10 mouse cellular contexts compared by ENCODE assay signal in the genomic region with DNA sequence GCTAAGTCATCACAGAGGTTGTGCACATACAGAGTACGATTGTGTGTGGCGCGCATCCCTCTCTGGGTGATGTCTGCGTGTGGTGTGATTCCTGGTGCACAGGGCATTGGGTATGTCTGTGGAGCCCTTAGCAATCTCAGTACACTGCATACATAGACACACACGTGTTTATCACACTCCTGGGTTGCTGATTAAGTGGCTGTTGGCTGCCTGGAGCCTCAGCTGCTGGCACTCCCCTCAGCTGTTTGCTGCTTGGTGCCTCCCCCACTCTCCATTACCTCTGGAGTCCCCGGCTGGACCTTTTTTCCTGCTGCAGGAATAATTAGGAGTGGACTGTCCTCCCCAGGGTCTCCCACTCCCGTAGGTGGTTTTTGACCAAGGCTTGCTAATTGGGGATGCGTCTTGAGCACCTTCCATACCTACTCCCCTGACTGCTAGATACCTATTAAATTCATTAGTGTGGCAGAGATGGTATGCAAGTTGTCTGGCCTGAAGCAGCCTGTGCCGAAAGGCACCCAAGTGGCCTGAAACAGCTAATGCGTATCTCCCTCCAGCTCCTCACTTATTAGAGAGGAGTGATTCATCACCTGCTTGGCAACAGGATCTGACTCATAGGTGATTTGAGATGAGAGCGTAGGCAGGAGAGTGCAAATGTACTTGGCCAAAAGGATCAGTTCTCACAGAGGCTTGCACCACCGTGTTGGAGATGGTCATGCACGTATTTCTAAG. TPM values are rescaled to one million over a fixed set of nuclear protein-coding genes. Genes with fewer than 3 reads are reported as not detected.
DNase-seq lines count a peak whose midpoint lies in the region; ATAC-seq lines count a peak whose summit lies in the region.
"Had no signal": no experiment of that assay in that cellular context is flagged by ENCODE, and none has a peak within 500 bp of the region (broad histone marks: within the 10 kb centered on the region; RNA-seq: fewer than 3 reads in every experiment).

No protein-coding gene starts in this region.

- DNase-seq in adrenal gland, adult 2 months = peak; percentile 59
- DNase-seq in adrenal gland, adult 18-20 months (ENCODE audit: low spot score in 2 of 2) = no peak
- peak; percentile 18 for DNase-seq in limb, embryonic 11.5 days (ENCODE audit: low spot score)
- DNase-seq in limb, embryonic 10.5 days (ENCODE audit: low spot score) = no peak
- no peak for DNase-seq in hindbrain, embryonic 14.5 days (ENCODE audit: low spot score)
- DNase-seq in gastrocnemius, adult 18-20 months (ENCODE audit: low spot score) = no peak
- DNase-seq in spleen, postnatal 4 days (ENCODE audit: low spot score in 2 of 2) = no peak
- DNase-seq: cerebellum, postnatal 36 days; right cerebral cortex, postnatal 25 days had no signal

- WGBS in limb, embryonic 11.5 days = 88% methylated on average over 13 of the region's 13 CpGs
- WGBS in limb, embryonic 10.5 days = 92% methylated on average over 13 of the region's 13 CpGs
- WGBS in hindbrain, embryonic 14.5 days = 72% methylated on average over 13 of the region's 13 CpGs
- 58% methylated on average over 13 of the region's 13 CpGs for WGBS in neural tube, embryonic 15.5 days

- H3K4me1 ChIP-seq in limb, embryonic 11.5 days (ENCODE audit: control insufficient read depth, insufficient read depth, low read length) = no peaks in the 10 kb centered on the region
- peaks cover 8% of the 10 kb centered on the region; the same call in 1 of the 2 replicates for H3K4me1 ChIP-seq in limb, embryonic 10.5 days
- peaks cover 22% of the 10 kb centered on the region for H3K4me1 ChIP-seq in hindbrain, embryonic 14.5 days (replicated peaks; ENCODE audit: control insufficient read depth, insufficient read depth, low read length)
- H3K4me1 ChIP-seq in neural tube, embryonic 15.5 days = peaks cover 39% of the 10 kb centered on the region

- H3K9ac ChIP-seq in limb, embryonic 11.5 days (ENCODE audit: low read length) = no peak overlapping the region
- H3K9ac ChIP-seq in hindbrain, embryonic 14.5 days = no peak overlapping the region
- H3K9ac ChIP-seq in neural tube, embryonic 15.5 days (replicated peaks) = no peak overlapping the region

- no peaks in the 10 kb centered on the region for H3K27me3 ChIP-seq in limb, embryonic 11.5 days (ENCODE audit: control insufficient read depth, insufficient read depth, low read length)
- H3K27me3 ChIP-seq in limb, embryonic 10.5 days (ENCODE audit: low read depth, poor library complexity, severe bottlenecking) = no peaks in the 10 kb centered on the region
- H3K27me3 ChIP-seq in hindbrain, embryonic 14.5 days (ENCODE audit: control insufficient read depth, insufficient read depth, low read length) = no peaks in the 10 kb centered on the region
- H3K27me3 ChIP-seq in neural tube, embryonic 15.5 days (replicated peaks) = no peaks in the 10 kb centered on the region

- no peaks in the 10 kb centered on the region for H3K9me3 ChIP-seq in limb, embryonic 11.5 days (ENCODE audit: control insufficient read depth, low read length)
- H3K9me3 ChIP-seq in limb, embryonic 10.5 days (replicated peaks) = no peaks in the 10 kb centered on the region
- no peaks in the 10 kb centered on the region for H3K9me3 ChIP-seq in hindbrain, embryonic 14.5 days (ENCODE audit: control insufficient read depth, low read length)
- H3K9me3 ChIP-seq in neural tube, embryonic 15.5 days (replicated peaks) = no peaks in the 10 kb centered on the region

- H3K4me3 ChIP-seq in limb, embryonic 11.5 days (ENCODE audit: low read depth, low read length) = no peak overlapping the region
- H3K4me3 ChIP-seq in limb, embryonic 10.5 days = no peak overlapping the region
- H3K4me3 ChIP-seq in hindbrain, embryonic 14.5 days (replicated peaks; ENCODE audit: low read length) = no peak overlapping the region
- H3K4me3 ChIP-seq in neural tube, embryonic 15.5 days (replicated peaks) = no peak overlapping the region

- H3K4me2 ChIP-seq in limb, embryonic 11.5 days (ENCODE audit: low read depth, severe bottlenecking) = no peak overlapping the region
- H3K4me2 ChIP-seq in hindbrain, embryonic 14.5 days (replicated peaks) = no peak overlapping the region
- no peak overlapping the region for H3K4me2 ChIP-seq in neural tube, embryonic 15.5 days

- no peak overlapping the region for H3K27ac ChIP-seq in limb, embryonic 11.5 days (replicated peaks; ENCODE audit: low read depth, low read length)
- H3K27ac ChIP-seq in limb, embryonic 10.5 days = no peak overlapping the region
- H3K27ac ChIP-seq in hindbrain, embryonic 14.5 days = 0 out of 2 replicates have a peak overlapping the region, but pooled peaks have one; percentile 10
- H3K27ac ChIP-seq in neural tube, embryonic 15.5 days (replicated peaks) = no peak overlapping the region

- H3K36me3 ChIP-seq in limb, embryonic 11.5 days (ENCODE audit: control insufficient read depth, insufficient read depth, low read length) = peaks cover 2% of the 10 kb centered on the region; the same call in 1 of the 2 replicates
- peaks cover 56% of the 10 kb centered on the region for H3K36me3 ChIP-seq in limb, embryonic 10.5 days
- H3K36me3 ChIP-seq in hindbrain, embryonic 14.5 days (replicated peaks; ENCODE audit: control insufficient read depth, insufficient read depth) = peaks cover 27% of the 10 kb centered on the region
- peaks cover 16% of the 10 kb centered on the region for H3K36me3 ChIP-seq in neural tube, embryonic 15.5 days

- no peak for ATAC-seq in limb, embryonic 11.5 days (ENCODE audit: insufficient number of reproducible peaks, low FRiP score, low TSS enrichment, low read depth)
- peak; percentile 47 for ATAC-seq in hindbrain, embryonic 14.5 days (ENCODE audit: low FRiP score)
- ATAC-seq in neural tube, embryonic 15.5 days (ENCODE audit: low FRiP score) = peak; percentile 32

RNA-seq across cellular contexts. Expression of a gene that starts 50.2 kb away (rescaled TPM):
- 10 to 100 TPM; 33.2 to 58.2 TPM for total RNA-seq in adrenal gland, adult 2 months (2021)
- 21.4 and 64.9 TPM in 2 replicates for polyA plus RNA-seq in adrenal gland, adult 2 months (2012; rRNA removed)
- 10 to 100 TPM; 42.0 to 46.9 TPM for total RNA-seq in adrenal gland, adult 18-20 months (2021)
- polyA plus RNA-seq in limb, embryonic 11.5 days (2014; fragmentation: Nextera tagmentation; extraction: Ambion mirVana) = 13.7 and 13.8 TPM in 2 replicates
- 16.4 and 17.6 TPM in 2 replicates for polyA plus RNA-seq in limb, embryonic 10.5 days (2016; fragmentation: Nextera tagmentation; extraction: Ambion mirVana)
- 13.3 and 16.6 TPM in 2 replicates for polyA plus RNA-seq in hindbrain, embryonic 14.5 days (2014; fragmentation: Nextera tagmentation; extraction: Ambion mirVana)
- polyA plus RNA-seq in neural tube, embryonic 15.5 days (2015; fragmentation: Nextera tagmentation; extraction: Ambion mirVana) = 15.2 and 15.6 TPM in 2 replicates
- total RNA-seq in gastrocnemius, adult 18-20 months (2021) = 10 to 100 TPM; 17.7 to 19.4 TPM

Comparison
In these comparisons a context has a peak if more than half of its experiments do, and no peak if none do; other contexts are left out.
1. DNase-seq: peak in adrenal gland, adult 2 months (single experiment) and limb, embryonic 11.5 days (single experiment); none in adrenal gland, adult 18-20 months (0 of 2), limb, embryonic 10.5 days (single experiment), hindbrain, embryonic 14.5 days (single experiment), gastrocnemius, adult 18-20 months (single experiment) and spleen, postnatal 4 days (0 of 2).